Mouse (Mus musculus) left cerebral cortex, adult 18-20 months (tissue): ENCODE measurements around the gene Cox7a2l. TPM values are rescaled to one million over a fixed set of nuclear protein-coding genes. Genes with fewer than 3 reads are reported as not detected.

Experiments
- DNase-seq, 2 experiments: peaks; one replicate each; pipeline ENCODE4 v3.0.0; 2021 to 2022; ENCODE audit warnings: low spot score in 2 of 2, mixed read lengths in 1 of 2
- long read RNA-seq, 2 experiments: library from polyadenylated mRNA; stranded (forward); transcript quantifications; one replicate each; pipeline ENCODE4 v2.0.0; 2021
- total RNA-seq, 2 experiments: library from RNA; stranded (reverse); gene quantifications; 2 replicates each; pipeline ENCODE4 v1.2.3; 2021

Cox7a2l gene
- 100 to 1,000 TPM; 178 to 186 TPM for total RNA-seq
- long read RNA-seq, experiment 1, transcript Cox7a2l-201 (3 exons, 1,076 nt) = major isoform, 106 of 116 reads
- long read RNA-seq, experiment 1, partial matches to known transcripts = 0 of 116 reads
- long read RNA-seq, experiment 1, other reads (novel, unspliced or antisense) = 9 of 116 reads
- long read RNA-seq, experiment 2, transcript Cox7a2l-201 (3 exons, 1,076 nt) = major isoform, 88 of 98 reads
- long read RNA-seq, experiment 2, partial matches to known transcripts = 0 of 98 reads
- long read RNA-seq, experiment 2, other reads (novel, unspliced or antisense) = 9 of 98 reads

DNA sequence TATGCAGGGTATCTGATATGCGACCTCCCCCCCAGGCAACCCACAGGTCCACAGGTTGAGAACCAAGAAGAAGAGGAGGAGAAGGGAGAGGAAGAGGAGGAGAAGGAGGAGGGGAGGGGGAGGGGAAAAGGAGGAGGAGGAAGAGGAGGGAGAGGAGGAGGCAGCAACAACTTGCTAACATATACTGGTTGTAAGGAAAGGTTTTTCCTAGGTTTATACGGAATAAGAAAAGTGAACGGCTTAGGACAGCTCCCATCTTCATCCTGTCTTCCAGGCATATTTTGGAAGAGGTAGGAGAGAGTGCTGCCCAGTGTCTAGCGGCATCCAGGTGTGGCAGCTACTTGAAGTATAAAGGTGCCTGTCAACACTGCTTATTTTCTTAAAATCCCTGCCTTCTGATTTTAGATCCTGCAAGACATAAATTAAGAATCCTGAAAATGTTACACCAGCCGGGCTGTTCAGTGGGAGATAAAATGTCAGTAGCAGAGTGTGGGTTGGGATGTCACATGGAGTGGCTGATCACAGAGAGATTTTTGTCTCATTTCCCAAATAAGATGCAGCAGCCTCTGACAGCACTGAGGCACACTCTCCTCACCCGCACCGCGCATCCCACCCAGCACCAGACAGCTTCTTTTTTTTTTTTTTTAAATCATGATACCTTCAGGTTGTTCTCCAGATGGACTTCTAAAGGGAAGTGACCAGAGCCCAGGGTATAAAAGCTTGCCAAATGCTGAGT is at the start of gene Cox7a2l:
Gene Cox7a2l (minus strand): TSS at position 51 of the 736 bp plus-strand sequence.
- DNase-seq = peak; percentile 42 to 68

DNA sequence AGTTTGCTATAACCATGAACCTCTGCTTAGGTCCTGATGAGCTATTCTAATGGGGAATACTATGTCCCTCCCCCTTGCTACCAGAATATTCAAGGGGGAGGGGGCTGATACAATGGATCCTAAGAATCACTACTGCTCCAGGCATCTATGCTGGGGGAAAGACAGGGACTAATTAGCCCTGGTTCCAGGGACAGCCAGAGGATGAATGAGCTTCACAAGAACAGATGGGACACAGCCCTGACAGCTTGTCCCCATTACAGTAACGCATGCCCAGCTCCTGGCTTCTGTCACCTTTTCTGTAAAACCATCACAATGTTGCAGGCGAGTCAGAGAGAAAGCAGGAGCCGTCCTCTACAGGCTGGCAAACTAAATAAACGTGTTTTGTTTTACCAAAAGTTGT is 48.4 kb upstream of the Cox7a2l start:
- DNase-seq = no peak

DNA sequence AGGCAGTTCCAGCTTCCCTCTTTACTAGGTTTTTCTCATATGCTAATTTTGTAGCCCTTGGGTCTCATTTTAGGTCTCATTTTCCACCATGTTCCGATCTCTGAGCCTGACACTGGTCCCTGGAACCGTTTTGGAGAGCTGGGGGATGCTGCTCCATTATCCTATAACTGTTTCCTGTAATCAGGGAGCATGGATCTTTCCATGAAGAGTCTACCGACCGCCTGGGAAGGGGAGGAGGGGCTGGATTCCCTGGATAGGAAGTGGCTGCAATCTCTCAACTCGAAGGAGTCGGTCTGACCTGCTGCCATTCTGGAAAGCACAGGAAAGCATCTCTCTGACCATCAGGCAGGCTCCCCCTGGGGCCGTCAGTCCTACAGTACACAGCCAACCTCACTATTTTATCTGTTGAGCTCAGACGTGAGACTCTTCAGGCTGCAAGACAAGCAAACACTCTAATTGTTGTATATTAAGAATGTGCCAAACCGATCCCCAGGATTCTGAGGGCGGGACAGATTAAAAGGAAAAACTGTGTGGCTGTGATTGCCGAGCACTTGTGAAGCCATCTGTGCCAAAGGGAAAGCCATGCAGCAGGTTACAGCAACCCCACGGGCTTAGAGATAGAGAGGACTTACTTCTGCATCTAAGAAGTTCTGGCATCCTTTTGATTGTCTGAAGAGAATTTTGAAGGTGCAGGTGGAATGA is 47.1 kb upstream of the Cox7a2l start:
- DNase-seq = no peak

DNA sequence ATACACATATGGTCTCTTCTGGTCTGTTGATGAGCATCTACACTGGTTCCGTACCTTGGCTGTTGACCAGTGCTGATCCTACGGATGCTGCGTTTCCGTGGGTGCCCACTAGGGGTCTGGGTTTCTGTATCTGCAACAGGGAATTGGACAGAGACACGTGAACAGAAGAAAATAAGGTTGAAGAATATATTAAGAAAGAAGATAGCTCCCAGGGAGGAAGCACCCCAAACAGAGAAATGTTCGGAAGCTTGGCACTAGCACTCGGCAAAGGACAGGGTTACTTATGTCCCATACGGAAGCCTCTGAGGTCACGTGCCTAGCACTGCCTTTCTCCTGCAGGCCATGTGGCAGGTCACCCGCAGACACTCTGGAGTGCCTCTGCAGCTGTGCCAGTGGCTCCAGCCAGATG is 46.6 kb upstream of the Cox7a2l start:
- peak in 1 of 2 experiments; percentile 69 for DNase-seq

DNA sequence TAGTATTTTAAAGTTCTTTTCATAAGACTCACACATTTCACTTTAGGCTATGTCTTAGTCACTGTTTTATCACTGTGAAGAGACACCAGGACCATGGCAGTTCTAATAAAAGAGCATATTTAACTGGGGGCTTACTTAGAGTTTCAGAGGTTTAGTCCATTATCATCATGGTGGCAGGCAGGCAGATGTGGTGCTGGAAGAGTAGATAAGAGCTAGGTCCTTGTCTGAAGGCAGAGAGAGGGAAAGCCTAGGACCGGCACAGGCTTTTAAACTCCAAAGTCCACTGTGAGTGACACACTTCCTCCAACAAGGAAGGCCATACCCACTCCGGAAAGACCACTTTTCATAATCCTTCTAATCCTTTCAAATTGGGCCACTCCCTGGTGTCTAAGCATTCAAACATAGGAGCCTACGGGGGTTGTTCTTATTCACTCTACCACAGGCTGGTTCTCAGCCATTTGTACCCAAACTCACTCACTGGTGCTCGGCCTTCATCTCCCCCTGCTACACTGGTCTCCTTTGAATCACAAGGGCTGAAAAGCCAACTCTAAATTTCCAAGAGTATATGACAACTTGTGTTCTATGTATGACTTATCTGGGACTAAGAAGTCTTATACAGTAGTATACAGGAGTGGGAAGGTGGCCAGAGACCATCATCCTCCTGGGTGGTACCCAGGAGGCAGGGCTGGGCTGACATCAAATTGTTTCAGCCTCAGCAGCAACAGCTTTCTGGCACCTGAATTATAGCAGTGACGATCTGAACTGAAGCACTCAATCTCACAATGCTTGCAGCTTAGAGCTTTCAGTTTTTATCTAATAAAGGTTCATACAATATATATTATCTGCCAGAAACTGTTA is 45.3 kb upstream of the Cox7a2l start:
- DNase-seq = no peak

DNA sequence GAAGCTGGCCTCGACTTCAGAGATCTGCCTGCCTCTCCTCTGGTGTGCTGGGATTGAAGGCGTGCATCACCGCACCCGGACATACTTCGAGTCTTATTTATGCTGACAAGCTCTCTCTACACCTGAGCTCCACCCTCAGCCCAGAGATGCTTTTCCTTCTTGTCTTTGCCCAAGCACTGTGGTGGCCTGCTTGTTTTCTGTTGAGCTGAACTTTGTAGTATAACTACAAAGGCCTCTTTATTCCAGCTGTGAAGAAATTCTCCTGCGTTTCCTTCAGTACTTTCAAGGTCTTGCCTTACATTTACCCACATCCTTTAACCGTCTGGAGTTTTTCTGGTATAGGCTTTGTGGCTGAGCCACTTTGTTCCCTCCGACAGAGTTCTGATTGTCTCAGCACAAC is 42.0 kb upstream of the Cox7a2l start:
- no peak for DNase-seq

DNA sequence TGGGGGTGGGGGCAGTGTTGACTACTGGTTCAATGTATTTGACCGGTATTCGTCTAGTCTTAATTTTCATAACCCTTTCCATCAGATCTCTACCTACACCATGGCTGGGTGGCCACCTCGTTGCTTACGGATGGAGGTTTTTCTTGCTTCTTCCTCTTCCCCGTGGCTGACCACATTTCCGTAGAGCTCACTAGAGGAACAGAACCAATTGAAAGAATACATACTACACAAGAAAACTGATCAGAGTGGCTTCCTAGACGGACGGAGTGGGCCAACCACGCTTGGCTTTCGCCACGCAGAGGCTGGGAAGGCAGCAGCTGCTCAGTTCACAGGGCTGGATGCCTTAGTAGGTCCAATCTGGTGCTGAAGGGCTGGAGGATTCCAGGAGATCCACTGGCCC is 38.7 kb upstream of the Cox7a2l start:
- DNase-seq = no peak

DNA sequence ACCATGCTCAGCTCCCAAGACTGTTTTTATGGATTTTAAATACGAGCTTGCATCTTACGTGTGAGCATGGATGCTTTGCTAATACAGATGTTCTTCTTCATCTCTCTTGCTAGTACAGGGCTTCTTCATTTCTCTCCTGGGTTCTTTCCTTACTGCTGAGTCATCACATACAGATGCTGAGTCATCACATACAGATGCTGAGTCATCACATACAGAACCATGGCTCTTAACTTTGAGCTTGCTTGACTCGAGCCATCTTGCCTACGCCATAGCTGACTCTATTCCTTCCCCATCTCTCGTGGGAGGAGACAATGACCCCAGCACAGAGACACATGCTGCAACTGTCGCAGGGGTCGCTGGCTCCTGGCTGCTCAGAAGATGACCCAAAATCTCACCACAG is 37.9 kb upstream of the Cox7a2l start:
- DNase-seq = no peak

DNA sequence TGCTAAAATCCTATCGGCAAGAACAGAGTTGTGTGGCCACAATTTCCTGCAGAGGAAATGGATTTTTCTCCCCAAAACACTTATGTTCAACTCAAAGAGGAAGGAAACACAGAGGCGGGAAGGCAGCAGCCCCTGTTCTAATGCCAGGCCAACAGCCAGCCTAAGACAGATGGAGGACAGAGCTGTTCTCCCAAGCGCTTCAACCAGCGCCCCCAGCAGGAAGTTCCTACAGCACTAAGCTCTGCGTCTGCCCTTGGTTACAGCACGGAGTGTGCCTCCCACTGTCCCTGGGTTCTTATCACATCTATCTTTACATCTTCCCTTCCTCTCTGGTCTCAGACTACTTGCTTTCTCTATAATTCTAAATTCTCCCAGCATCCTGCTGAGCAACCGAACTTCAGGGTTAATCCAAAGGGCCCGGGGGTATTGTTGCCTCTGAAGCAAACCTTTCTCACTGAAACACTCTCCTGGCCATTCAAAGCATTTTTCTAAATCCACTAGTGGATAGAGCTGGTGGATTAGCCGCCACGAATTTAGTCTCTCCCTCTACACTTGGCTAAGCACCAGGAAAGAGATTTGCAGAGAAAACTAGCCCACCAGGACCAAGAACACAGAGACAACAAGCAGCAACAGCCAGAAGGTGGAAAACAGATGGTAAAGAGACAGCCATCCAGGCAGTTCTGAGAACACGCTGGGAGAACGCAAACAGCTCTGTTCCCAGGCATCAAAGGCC is 31.5 kb upstream of the Cox7a2l start:
- peak in 1 of 2 experiments; percentile 41 for DNase-seq

DNA sequence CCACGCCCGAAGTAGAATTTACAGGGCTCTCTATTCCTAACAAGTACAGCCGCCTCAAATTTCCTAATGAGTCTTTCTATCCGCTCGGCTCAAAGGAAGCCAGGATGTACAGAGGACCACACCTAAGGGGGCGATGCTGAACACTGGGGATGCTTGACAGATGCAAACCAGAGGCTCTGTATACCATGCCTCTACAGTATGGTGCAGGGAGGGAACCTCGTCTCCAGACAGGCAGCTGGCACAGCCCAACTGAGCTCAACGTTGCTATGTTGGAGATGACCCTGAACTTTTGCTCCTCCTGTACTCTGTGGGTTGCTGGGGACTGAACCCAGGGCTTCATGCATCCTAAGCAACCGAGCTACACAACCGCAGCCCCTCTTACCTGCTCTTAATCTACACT is 30.0 kb upstream of the Cox7a2l start:
- DNase-seq = no peak

DNA sequence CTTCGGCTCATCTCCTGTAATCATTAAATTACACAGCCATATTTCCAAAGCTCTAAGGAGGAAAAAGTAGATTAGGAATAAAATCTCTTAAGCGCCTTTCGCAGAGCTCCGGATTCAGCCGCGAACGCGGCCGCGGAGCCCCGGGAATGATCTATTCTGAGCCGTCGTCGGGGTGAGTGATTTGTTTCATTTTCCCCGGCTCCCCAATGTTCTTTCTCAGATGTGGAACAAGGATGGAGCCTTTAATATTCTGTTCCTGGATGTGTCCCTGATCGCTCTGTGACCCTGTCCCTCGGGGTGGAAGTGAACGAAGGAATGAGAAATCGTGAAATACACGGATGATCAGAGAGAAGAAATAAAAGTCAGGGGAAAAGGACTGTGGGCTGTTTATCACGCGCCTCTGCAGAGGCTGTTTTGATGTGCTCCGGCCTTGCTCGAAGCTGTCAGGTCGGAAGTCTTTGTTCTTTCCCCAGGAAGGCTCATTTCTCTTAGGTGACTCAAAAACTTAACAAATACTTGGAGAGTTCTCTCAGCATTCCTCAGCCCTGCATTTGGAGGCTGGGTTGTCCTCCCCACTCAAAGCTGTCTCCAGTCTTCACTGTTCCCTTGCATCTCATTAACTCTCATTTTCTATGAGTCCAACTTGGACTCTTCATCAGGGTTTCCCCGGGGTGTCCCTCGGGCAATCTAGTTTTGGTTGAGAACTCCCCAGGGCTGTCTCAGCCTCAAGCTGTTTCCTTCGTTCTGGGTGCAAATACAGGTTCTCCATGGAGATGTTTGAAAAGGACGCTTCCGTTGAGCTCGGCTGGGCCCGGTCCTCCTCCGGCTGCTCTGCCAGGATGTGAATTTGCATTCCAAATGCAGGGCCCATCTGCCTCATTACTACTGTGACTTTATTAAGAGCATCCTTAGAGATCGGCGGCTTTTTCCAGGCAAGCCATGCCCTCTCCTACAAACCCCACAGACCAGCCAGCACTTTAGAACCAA is 28.9 kb upstream of the Cox7a2l start:
- no peak for DNase-seq

DNA sequence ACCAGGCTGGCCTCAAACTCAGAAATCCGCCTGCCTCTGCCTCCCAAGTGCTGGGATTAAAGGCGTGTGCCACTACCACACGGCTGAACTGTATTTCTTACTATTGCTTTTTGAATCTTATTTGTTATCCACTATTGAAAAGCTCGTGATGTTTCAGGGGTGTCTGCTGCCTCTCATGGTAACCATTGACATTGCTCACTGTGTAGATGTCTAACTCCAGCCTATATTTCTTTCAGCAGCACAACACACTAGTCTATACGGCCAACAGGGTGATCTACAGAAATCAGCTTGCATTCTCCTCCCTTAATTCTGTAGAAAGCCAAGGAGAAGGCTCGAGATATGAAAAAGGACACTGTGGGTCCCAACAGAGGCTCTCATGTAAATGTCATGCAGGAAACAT is 28.1 kb upstream of the Cox7a2l start:
- no peak for DNase-seq

DNA sequence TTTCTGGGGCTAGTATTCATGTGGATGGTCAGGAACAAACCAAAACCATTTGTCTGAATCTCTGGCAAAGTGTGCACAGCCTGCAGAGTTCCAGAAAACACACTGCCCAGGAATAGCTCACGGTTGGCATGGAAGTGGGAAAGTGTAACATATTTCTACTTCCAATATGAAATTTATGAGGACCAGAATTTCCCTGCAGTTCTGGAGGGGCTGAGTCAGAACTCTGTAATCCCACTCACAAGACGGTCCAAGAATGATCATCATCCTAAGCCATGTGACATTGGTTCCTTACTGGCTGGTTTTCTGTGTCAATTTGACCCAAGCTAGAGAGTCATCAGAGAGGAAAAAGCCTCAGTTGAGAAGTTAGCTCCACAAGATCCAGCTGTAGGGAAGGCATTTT is 25.3 kb upstream of the Cox7a2l start:
- no peak for DNase-seq

DNA sequence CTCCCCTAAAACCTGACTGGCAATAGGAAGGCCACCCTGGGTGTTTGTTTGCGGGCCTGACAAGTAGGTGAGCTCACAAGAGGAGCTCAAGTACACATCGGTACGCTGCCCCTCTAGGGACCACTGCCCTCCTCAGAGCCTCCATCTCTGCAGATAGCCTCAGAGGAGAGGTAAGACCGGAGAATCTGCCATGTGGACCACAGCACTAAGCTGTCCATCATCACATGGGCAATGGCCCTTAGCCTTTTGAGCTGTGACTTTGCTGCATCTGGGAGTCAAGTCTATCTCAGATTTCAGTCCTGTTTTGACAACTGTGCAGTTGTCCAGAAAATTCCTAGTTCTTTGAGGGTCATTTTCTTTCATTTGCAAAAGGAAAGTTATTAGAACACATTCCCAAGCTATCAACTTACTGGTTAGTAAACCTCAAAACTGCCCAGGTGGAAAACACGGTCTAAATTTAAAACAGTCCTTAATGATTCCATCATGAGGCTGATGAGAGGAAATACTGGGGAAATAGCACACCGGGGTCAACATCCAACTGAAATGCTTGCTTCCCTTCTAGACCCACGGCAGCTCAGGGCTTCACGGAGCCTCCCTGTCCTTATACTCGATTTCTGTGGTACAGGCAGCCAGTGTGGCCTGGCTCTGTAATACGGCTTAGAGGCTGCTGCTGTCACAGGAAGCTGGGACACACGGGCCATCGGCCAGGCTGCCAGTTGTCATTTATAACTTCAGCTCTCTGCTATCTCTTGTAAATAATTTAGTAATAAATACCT is 22.3 kb upstream of the Cox7a2l start:
- no peak for DNase-seq

DNA sequence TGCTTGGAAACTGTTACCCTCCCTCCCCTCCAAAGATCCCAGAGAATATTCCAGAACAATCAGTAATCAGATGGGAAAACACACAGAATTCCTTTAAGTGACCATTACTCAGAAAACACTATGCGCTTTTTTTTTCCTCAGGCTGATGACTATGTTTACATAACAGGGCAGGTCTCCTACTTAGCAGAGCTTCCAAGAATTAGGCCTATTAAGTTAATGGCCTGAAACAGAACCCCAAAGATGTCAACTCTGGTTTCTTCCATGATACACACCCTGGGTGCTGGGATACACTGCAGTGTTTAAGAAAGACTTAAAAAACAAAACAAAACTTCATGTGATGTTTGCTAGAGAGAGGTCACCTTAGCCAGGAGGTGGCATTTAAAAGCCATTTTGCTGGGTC is 21.6 kb upstream of the Cox7a2l start:
- DNase-seq = no peak

DNA sequence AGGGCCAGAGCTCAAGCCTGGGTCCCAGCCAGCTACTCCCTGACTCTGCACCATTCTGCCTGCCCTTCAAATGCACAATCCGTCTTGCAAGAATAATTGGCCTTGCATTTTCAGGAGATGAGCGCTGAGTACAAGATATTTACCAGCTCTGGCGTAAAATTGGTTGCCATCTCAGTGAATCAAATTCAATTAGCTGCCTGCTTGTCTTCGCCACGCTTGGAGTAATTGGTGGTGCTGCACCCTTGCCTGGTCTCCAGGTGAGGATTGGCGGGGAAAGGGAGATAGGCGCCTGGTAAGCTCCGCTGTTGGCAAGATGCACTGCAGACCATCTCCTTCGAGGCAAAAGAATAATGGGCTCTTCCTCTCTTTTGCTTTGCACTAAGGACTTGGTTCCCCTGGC is 21.0 kb upstream of the Cox7a2l start:
- DNase-seq = no peak

DNA sequence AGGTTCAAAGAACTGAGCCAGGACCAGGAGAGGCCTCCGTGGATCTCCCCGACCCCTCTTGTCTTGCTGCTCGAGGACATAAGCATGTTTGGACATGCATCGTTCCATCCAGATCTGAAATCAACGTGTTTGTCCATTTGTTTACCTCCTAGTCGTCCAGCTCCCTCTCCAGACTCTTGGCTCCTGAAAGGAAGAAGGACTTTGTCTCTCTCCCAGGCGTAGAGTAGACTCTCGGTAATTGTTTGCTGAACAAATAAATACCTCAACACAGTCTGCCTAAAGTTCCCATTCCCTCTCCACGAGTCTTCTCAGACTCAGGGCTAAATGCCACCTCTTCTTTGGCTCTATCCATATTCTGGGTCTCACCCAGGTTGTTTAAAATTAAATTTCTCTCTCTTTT is 16.0 kb upstream of the Cox7a2l start:
- no peak for DNase-seq

DNA sequence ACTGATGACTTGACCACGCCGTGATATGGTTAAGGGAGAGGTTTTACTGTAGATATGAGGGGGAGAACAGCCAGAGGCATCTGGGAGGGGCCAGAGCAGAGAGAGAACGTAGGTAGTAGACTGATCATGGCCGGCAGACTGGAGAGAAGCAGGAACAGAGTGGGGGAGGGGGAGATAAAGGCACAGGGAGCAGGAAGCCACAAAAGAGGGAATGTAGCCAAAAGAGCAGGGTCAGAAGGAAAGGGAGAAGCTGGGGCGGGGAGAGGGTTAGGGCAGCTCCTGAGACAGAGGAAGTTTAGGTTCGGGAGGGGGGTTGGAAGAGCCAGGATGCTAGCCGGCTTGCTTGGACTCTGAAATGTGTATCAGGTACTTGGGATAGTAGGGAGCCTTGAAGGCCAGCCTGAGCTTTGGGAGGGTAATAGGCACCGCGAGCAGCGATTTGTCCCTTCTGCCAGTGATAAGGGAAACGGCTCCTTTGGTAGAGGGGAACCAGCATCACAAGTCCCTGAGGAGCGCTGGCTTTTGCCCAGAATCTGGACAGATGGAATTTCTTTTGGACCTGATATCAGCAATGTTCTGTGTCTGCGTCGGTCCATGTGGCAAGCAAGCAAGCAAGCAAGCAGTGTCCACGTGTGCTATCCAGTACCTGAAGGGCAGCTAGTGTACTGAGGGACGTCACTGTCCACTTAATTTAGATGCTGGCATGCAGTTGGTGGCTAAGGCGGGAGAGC is 10.7 kb upstream of the Cox7a2l start:
- DNase-seq = no peak
